Mouse (Mus musculus): Measurements from ENCODE around the gene Usp15. TPM values are rescaled to one million over a fixed set of nuclear protein-coding genes. Genes with fewer than 3 reads are reported as not detected.

Gene Usp15
- total and polyA plus RNA-seq, 2 experiments from 2014 or later = 28.0 to 51.5 TPM

DNA sequence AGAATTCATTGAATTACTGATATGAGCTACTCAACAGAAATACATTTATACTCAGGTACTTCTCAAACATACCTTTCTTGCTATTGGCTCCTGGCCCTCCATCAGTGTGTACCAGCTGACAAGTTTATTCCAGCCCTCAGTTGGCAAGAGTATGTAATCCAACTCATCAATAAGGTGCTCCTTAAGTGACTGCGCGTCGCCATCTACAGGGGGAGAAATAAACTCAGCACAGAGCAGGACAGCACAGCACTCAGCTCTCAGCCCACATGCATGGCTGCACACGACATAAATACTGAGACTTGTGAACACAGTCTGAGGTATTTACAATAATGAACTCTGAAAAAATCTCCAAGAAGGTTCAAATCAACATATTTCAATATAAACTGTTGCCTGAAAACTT, 21.0 kb downstream of the Usp15 start:
- H3K27me3 ChIP-seq (ENCODE audit: control insufficient read depth, insufficient read depth, low read length) = no peaks in the 10 kb centered on the region
- 73% methylated on average over 4 of the region's 4 CpGs for WGBS
- H3K36me3 ChIP-seq (replicated peaks; ENCODE audit: control insufficient read depth, insufficient read depth, low read length) = peaks cover 50% of the 10 kb centered on the region
- H3K9ac ChIP-seq (replicated peaks; ENCODE audit: low read depth, low read length) = no peak overlapping the region
- TF ChIP-seq CTCF (IDR thresholded peaks at IDR 0.05; ENCODE audit: low read depth) = peak; percentile 30; the same call in 1 of the 2 replicates
- no peak for TF ChIP-seq EP300 (IDR thresholded peaks at IDR 0.05; ENCODE audit: low read depth)
- H3K9me3 ChIP-seq (replicated peaks; ENCODE audit: control insufficient read depth, low read length) = no peaks in the 10 kb centered on the region
- H3K27ac ChIP-seq (ENCODE audit: low read depth) = no peak overlapping the region
- no peak overlapping the region for H3K4me2 ChIP-seq (ENCODE audit: low read depth, low read length)
- no peak for DNase-seq (ENCODE audit: low spot score)
- H3K4me1 ChIP-seq (ENCODE audit: control insufficient read depth, insufficient read depth) = no peaks in the 10 kb centered on the region
- no peak for ATAC-seq (ENCODE audit: insufficient read depth, low read depth)
- H3K4me3 ChIP-seq (ENCODE audit: low read depth, low read length) = no peak overlapping the region

DNA sequence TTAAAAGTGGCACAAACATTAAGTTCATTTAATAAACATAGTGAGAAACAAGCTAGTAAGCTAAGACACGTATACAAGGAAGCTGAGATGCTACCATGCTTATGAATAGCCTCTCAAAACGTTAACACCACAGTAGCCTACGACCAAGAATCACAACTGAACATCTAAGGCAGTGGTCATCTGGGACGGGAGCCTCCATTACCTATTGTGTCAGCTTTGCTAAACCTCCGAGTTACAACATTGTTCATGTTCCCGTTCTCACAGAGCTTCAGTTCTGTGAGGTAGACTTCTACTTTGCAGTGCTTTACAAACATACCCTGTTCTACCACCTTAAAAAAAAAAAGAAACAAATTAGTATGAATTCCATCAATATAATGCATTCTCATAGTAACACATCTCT, 25.9 kb downstream of the Usp15 start:
- DNase-seq (ENCODE audit: low spot score) = no peak
- Histone ChIP-seq H3K4me2 (ENCODE audit: low read depth, low read length) (no peak overlapping the region), H3K9ac (replicated peaks; ENCODE audit: low read depth, low read length) (no peak overlapping the region), H3K36me3 (replicated peaks; ENCODE audit: control insufficient read depth, insufficient read depth, low read length) (peaks cover 57% of the 10 kb centered on the region), H3K27me3 (ENCODE audit: control insufficient read depth, insufficient read depth, low read length) (no peaks in the 10 kb centered on the region), H3K4me3 (ENCODE audit: low read depth, low read length) (no peak overlapping the region), H3K4me1 (ENCODE audit: control insufficient read depth, insufficient read depth) (no peaks in the 10 kb centered on the region), H3K27ac (ENCODE audit: low read depth) (no peak overlapping the region), H3K9me3 (replicated peaks; ENCODE audit: control insufficient read depth, low read length) (no peaks in the 10 kb centered on the region)
- TF ChIP-seq EP300 (IDR thresholded peaks at IDR 0.05; ENCODE audit: low read depth) (no peak), CTCF (IDR thresholded peaks at IDR 0.05; ENCODE audit: low read depth) (no peak)
- WGBS = 79% methylated on average over 6 of the region's 6 CpGs
- ATAC-seq (ENCODE audit: insufficient read depth, low read depth) = no peak

DNA sequence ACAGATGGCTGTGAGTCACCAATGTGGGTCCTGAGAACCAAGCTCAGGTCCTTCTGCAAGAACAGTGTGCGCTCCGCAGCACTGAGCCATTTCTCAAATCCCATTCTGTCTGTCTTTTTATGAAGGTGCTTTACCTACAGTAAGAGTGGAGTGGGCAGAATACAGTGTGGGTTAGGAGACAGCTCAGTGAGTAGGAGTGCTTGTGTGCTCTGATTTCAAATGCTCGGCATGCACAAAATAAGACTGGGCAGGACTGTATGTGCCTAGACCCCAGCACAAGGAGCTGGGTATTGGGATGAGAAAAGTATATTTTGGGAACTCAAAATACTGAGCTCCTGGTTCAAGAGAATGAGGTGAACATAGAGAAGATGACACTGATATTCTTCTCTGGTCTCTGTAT, 31.3 kb downstream of the Usp15 start:
- no peak for TF ChIP-seq EP300 (IDR thresholded peaks at IDR 0.05; ENCODE audit: low read depth)
- no peak for TF ChIP-seq CTCF (IDR thresholded peaks at IDR 0.05; ENCODE audit: low read depth)
- Histone ChIP-seq H3K9ac (replicated peaks; ENCODE audit: low read depth, low read length) (no peak overlapping the region), H3K36me3 (replicated peaks; ENCODE audit: control insufficient read depth, insufficient read depth, low read length) (peaks cover 47% of the 10 kb centered on the region), H3K4me2 (ENCODE audit: low read depth, low read length) (no peak overlapping the region), H3K27ac (ENCODE audit: low read depth) (no peak overlapping the region), H3K27me3 (ENCODE audit: control insufficient read depth, insufficient read depth, low read length) (no peaks in the 10 kb centered on the region), H3K4me3 (ENCODE audit: low read depth, low read length) (no peak overlapping the region), H3K4me1 (ENCODE audit: control insufficient read depth, insufficient read depth) (no peaks in the 10 kb centered on the region), H3K9me3 (replicated peaks; ENCODE audit: control insufficient read depth, low read length) (no peaks in the 10 kb centered on the region)
- 96% methylated on average over 3 of the region's 3 CpGs for WGBS
- ATAC-seq (ENCODE audit: insufficient read depth, low read depth) (no peak), DNase-seq (ENCODE audit: low spot score) (no peak)

DNA sequence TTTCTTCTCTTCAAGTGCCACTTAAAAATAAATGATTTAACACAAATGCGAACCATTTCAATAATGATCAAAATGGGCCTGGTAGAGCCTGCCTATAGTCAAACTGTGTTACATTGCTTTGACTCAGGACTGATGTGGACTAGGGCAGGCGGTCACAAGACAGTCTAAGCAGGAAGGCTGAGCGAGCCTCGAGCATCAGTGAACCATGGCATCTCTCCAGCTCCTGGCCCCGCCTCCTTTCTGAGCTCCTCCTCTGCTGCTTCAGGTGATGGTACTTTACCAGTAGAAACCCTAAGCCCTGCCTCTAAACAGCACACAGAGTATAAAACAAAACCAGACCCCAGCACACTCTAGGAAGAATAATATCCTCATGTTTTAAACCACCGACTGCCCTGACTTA, 36.3 kb downstream of the Usp15 start:
- DNase-seq (ENCODE audit: low spot score) = no peak
- H3K9ac ChIP-seq (replicated peaks; ENCODE audit: low read depth, low read length) = no peak overlapping the region
- no peak overlapping the region for H3K4me3 ChIP-seq (ENCODE audit: low read depth, low read length)
- ATAC-seq (ENCODE audit: insufficient read depth, low read depth) = no peak
- no peak overlapping the region for H3K27ac ChIP-seq (ENCODE audit: low read depth)
- H3K36me3 ChIP-seq (replicated peaks; ENCODE audit: control insufficient read depth, insufficient read depth, low read length) = peaks cover 17% of the 10 kb centered on the region
- TF ChIP-seq EP300 (IDR thresholded peaks at IDR 0.05; ENCODE audit: low read depth) = no peak
- no peak for TF ChIP-seq CTCF (IDR thresholded peaks at IDR 0.05; ENCODE audit: low read depth)
- H3K4me2 ChIP-seq (ENCODE audit: low read depth, low read length) = no peak overlapping the region
- WGBS = 68% methylated on average over 6 of the region's 6 CpGs
- no peaks in the 10 kb centered on the region for H3K9me3 ChIP-seq (replicated peaks; ENCODE audit: control insufficient read depth, low read length)
- no peaks in the 10 kb centered on the region for H3K27me3 ChIP-seq (ENCODE audit: control insufficient read depth, insufficient read depth, low read length)
- peaks cover 5% of the 10 kb centered on the region for H3K4me1 ChIP-seq (ENCODE audit: control insufficient read depth, insufficient read depth)

DNA sequence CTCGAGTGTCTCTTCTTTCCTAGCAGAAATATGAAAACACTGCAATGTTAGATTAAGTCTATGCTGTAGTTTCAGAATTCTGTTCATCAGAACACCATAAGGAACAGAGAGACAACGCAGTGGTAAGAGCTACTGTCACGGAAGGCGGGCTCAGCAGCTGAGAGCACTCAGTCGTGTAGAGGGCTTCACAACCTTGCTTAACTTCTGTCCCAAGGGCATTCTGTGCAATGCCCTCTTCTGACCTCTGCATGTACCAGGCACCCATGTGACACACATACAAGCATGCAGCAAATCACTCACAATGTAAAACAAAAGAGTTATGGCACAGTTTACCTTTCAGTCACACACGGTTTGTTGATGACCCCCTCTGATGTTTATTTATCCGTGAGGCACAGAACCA, 37.5 kb downstream of the Usp15 start:
- peak; percentile 68 for ATAC-seq (ENCODE audit: insufficient read depth, low read depth)
- peak overlapping the region; percentile 59; the same call in 1 of the 2 replicates for H3K27ac ChIP-seq (ENCODE audit: low read depth)
- no peaks in the 10 kb centered on the region for H3K9me3 ChIP-seq (replicated peaks; ENCODE audit: control insufficient read depth, low read length)
- H3K4me2 ChIP-seq (ENCODE audit: low read depth, low read length) = no peak overlapping the region
- peaks cover 5% of the 10 kb centered on the region for H3K4me1 ChIP-seq (ENCODE audit: control insufficient read depth, insufficient read depth)
- TF ChIP-seq CTCF (IDR thresholded peaks at IDR 0.05; ENCODE audit: low read depth) = no peak
- no peak for TF ChIP-seq EP300 (IDR thresholded peaks at IDR 0.05; ENCODE audit: low read depth)
- DNase-seq (ENCODE audit: low spot score) = peak; percentile 45
- H3K36me3 ChIP-seq (replicated peaks; ENCODE audit: control insufficient read depth, insufficient read depth, low read length) = peaks cover 20% of the 10 kb centered on the region
- no peak overlapping the region for H3K9ac ChIP-seq (replicated peaks; ENCODE audit: low read depth, low read length)
- WGBS = 58% methylated on average over 7 of the region's 7 CpGs
- H3K4me3 ChIP-seq (ENCODE audit: low read depth, low read length) = no peak overlapping the region
- H3K27me3 ChIP-seq (ENCODE audit: control insufficient read depth, insufficient read depth, low read length) = no peaks in the 10 kb centered on the region

DNA sequence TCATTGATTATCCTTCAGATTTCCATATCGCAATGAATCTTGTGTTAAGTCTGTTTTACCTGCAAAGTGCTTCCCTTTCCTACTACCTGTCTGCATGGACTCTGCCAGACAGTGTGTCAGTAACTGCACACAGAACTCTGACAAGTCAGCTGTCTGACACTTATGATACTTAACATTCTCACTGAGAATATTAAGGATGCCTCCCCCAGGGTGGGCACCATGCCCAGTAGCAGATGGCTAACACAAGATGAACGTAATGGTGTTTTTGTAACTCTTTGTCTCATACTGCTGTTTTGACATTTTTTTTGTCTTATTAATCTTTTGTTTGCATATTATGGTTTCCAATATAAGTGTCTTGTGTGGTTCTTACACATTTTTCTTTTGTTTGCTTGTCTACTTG, 40.4 kb downstream of the Usp15 start:
- H3K27ac ChIP-seq (ENCODE audit: low read depth) = no peak overlapping the region
- H3K9ac ChIP-seq (replicated peaks; ENCODE audit: low read depth, low read length) = no peak overlapping the region
- H3K36me3 ChIP-seq (replicated peaks; ENCODE audit: control insufficient read depth, insufficient read depth, low read length) = peaks cover 21% of the 10 kb centered on the region
- DNase-seq (ENCODE audit: low spot score) (peak; percentile 28), ATAC-seq (ENCODE audit: insufficient read depth, low read depth) (peak; percentile 65; the same call in 1 of the 2 replicates)
- H3K9me3 ChIP-seq (replicated peaks; ENCODE audit: control insufficient read depth, low read length) = no peaks in the 10 kb centered on the region
- H3K4me1 ChIP-seq (ENCODE audit: control insufficient read depth, insufficient read depth) = peaks cover 5% of the 10 kb centered on the region
- no peak overlapping the region for H3K4me3 ChIP-seq (ENCODE audit: low read depth, low read length)
- no peaks in the 10 kb centered on the region for H3K27me3 ChIP-seq (ENCODE audit: control insufficient read depth, insufficient read depth, low read length)
- TF ChIP-seq CTCF (IDR thresholded peaks at IDR 0.05; ENCODE audit: low read depth) = no peak
- no peak for TF ChIP-seq EP300 (IDR thresholded peaks at IDR 0.05; ENCODE audit: low read depth)
- 55% methylated on average over 2 of the region's 2 CpGs for WGBS
- H3K4me2 ChIP-seq (ENCODE audit: low read depth, low read length) = no peak overlapping the region

All from heart, postnatal 0 days (tissue).